Mouse (Mus musculus) C2C12 (cell line): Measurements from ENCODE around the gene Banf2. TPM values are rescaled to one million over a fixed set of nuclear protein-coding genes. Genes with fewer than 3 reads are reported as not detected.

Source experiments
- H3K27me3 ChIP-seq: one replicate; pipeline ENCODE4 v1.6.1; 2011; ENCODE audit not compliant: control insufficient read depth, insufficient read depth, insufficient read length
- H3K36me3 ChIP-seq: one replicate; pipeline ENCODE4 v1.6.1; 2011; ENCODE audit not compliant: control insufficient read depth, insufficient read depth
- H3K4me3 ChIP-seq: one replicate; pipeline ENCODE4 v1.5.1; 2011; ENCODE audit warnings: mild to moderate bottlenecking, control low read depth; ENCODE audit not compliant: poor library complexity, insufficient read depth, severe bottlenecking
- H3K79me2 ChIP-seq: one replicate; pipeline ENCODE4 v1.6.1; 2011; ENCODE audit not compliant: control insufficient read depth, insufficient read depth
- H3K79me3 ChIP-seq: one replicate; pipeline ENCODE4 v1.6.1; 2011; ENCODE audit warnings: low read depth, control low read depth
- H3ac ChIP-seq: one replicate; pipeline ENCODE3; 2011; ENCODE audit warnings: low read depth; ENCODE audit not compliant: control insufficient read depth, insufficient read length
- CEBPB ChIP-seq: IDR thresholded peaks from one replicate; pipeline ENCODE4 v1.6.1; 2011; ENCODE audit warnings: low read depth, mild to moderate bottlenecking, control low read depth, moderate library complexity
- CTCF ChIP-seq: IDR thresholded peaks from one replicate; pipeline ENCODE4 v1.5.1; 2011; ENCODE audit not compliant: control insufficient read depth, insufficient read depth, insufficient read length
- FOSL1 ChIP-seq: IDR thresholded peaks from one replicate; pipeline ENCODE4 v1.8.0; 2011; ENCODE audit warnings: mild to moderate bottlenecking, low read length; ENCODE audit not compliant: poor library complexity, insufficient read depth, severe bottlenecking
- MAX ChIP-seq: IDR thresholded peaks from one replicate; pipeline ENCODE4 v1.6.1; 2011; ENCODE audit warnings: mild to moderate bottlenecking, control low read depth
- MYOD1 ChIP-seq: IDR thresholded peaks from one replicate; pipeline ENCODE4 v1.6.1; 2011; ENCODE audit warnings: low read depth; ENCODE audit not compliant: control insufficient read depth, insufficient read length
- MYOG ChIP-seq: IDR thresholded peaks from one replicate; pipeline ENCODE4 v1.6.1; 2011; ENCODE audit not compliant: control insufficient read depth, insufficient read length; ENCODE audit errors: extremely low read depth
- USF1 ChIP-seq: IDR thresholded peaks from one replicate; pipeline ENCODE4 v1.6.1; 2011; ENCODE audit warnings: low read depth, mild to moderate bottlenecking, control low read depth, moderate library complexity
- polyA plus RNA-seq: library from polyadenylated mRNA; unstranded; fragments of >200 nt; fragmentation: generic; extraction: Trizol; gene quantifications from one replicate; pipeline ENCODE4 v1.2.1, GENCODE M21; 2012; ENCODE audit warnings: missing spikeins

The Banf2 gene
- polyA plus RNA-seq, 1 experiment: not detected

DNA sequence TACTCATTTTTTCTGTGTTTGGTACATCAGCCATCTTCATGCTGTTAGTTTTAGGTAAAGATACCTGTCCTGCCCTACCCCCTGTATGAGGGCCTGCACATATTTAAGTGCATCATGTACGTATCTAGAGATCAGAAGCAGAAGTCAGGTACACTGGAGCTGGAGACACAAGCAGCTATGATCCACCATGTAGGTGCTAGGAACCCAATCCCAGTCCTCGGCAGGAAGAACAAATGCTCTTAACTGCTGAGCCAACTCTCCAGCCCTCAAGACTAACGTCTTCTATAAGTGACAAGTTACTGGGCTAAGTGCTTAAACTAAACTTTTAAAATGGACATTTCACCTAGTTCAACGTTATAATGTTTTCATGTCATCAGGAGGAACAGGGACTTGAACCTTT lies 25.6 kb upstream of the Banf2 start:
- Histone ChIP-seq H3K79me2 (peaks cover 87% of the 10 kb centered on the region), H3K36me3 (peaks cover 40% of the 10 kb centered on the region), H3ac (no peak overlapping the region), H3K79me3 (peaks cover 78% of the 10 kb centered on the region), H3K27me3 (no peaks in the 10 kb centered on the region), H3K4me3 (no peak overlapping the region)
- no peak for TF ChIP-seq CEBPB
- no peak for TF ChIP-seq MYOD1
- no peak for TF ChIP-seq MAX
- TF ChIP-seq MYOG: no peak
- TF ChIP-seq CTCF: no peak
- TF ChIP-seq USF1: no peak
- TF ChIP-seq FOSL1: no peak

- H3ac ChIP-seq: no peak overlapping the region
- no peak overlapping the region for H3K4me3 ChIP-seq
- peaks cover 27% of the 10 kb centered on the region for H3K36me3 ChIP-seq
- H3K27me3 ChIP-seq: no peaks in the 10 kb centered on the region
- peaks cover 68% of the 10 kb centered on the region for H3K79me2 ChIP-seq
- H3K79me3 ChIP-seq: peaks cover 60% of the 10 kb centered on the region
- TF ChIP-seq MAX (no peak), MYOD1 (no peak), FOSL1 (no peak), CTCF (no peak), USF1 (no peak), CEBPB (no peak), MYOG (no peak)
Measured at GRCm38 (mm10) chr2:144009081-144009480, 23.8 kb upstream of the Banf2 start.

DNA sequence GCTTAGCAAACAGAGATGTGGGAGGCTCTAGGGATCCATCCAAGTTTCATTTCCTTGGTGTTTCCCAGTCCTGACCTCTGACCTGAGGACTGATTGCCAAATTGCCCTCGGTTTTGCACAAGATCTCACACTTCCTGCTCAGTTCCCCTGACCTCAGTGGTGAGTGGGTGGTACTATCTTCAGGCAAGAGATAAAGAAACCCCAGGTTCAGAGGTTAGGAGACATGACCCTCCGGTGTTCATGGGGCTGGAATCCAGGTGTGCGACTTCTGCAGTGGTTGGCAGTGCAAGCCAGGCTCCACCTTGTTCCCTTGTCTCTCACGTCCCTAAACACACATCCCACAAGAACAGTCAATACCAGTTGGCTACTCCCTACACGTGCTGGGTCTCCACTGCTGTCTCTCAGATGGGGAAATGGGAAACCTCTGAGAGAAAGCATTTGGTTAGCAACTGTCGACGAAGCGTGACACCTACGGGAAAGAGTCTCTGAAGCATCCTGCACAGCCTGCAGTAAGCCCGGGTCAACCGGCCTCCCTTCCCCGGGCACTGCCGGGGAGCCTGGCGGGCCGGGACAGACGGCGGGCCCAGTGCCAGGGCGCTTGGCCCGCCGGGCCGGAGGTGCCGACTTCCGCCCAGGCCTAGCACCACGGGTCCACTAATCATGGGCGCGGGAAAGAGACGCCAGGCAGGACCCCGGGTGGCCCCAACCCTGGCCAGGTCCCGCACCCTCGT lies 23.1 kb upstream of the Banf2 start:
- Histone ChIP-seq H3K4me3 (peak overlapping the region; percentile 74), H3K79me2 (peaks cover 62% of the 10 kb centered on the region), H3K79me3 (peaks cover 53% of the 10 kb centered on the region), H3K27me3 (no peaks in the 10 kb centered on the region), H3K36me3 (peaks cover 27% of the 10 kb centered on the region), H3ac (peak overlapping the region; percentile 68)
- TF ChIP-seq MYOD1: no peak
- no peak for TF ChIP-seq FOSL1
- peak; percentile 21 for TF ChIP-seq CEBPB
- TF ChIP-seq USF1: peak; percentile 5
- peak; percentile 30 for TF ChIP-seq MAX
- no peak for TF ChIP-seq CTCF
- no peak for TF ChIP-seq MYOG

GRCm38 (mm10) chr2:144010282-144011044 lies 22.4 kb upstream of the Banf2 start:
- H3K79me2 ChIP-seq: peaks cover 55% of the 10 kb centered on the region
- H3K27me3 ChIP-seq: no peaks in the 10 kb centered on the region
- peak overlapping the region; percentile 74 for H3K4me3 ChIP-seq
- TF ChIP-seq CEBPB (no peak), CTCF (peak; percentile 96), MAX (peak; percentile 43), MYOD1 (no peak), MYOG (no peak), FOSL1 (no peak)
- H3K79me3 ChIP-seq: peaks cover 46% of the 10 kb centered on the region
- H3ac ChIP-seq: peak overlapping the region; percentile 68
- peaks cover 27% of the 10 kb centered on the region for H3K36me3 ChIP-seq

- H3K36me3 ChIP-seq: peaks cover 23% of the 10 kb centered on the region
- peaks cover 48% of the 10 kb centered on the region for H3K79me2 ChIP-seq
- peaks cover 39% of the 10 kb centered on the region for H3K79me3 ChIP-seq
- H3ac ChIP-seq: peak within 1 kb of the TSS; percentile 68
- no peaks in the 10 kb centered on the region for H3K27me3 ChIP-seq
- peak within 1 kb of the TSS; percentile 74 for H3K4me3 ChIP-seq
- no peak for TF ChIP-seq MYOD1
- no peak for TF ChIP-seq CEBPB
- TF ChIP-seq MAX: no peak
- TF ChIP-seq FOSL1: no peak
- no peak for TF ChIP-seq MYOG
- no peak for TF ChIP-seq USF1
Measured at GRCm38 (mm10) chr2:144011080-144011551, 21.7 kb upstream of the Banf2 start, which contains the start of gene Rrbp1. Rrbp1 (minus strand) TSS chr2:144011263.
